Mouse (Mus musculus) lung, postnatal 0 days (tissue): ENCODE data around the gene Ccndbp1.

Source experiments
- CTCF ChIP-seq: IDR thresholded peaks from 2 replicates; pipeline ENCODE4 v1.5.1; 2016; ENCODE audit warnings: antibody characterized with exemption, mild to moderate bottlenecking
- EP300 ChIP-seq: IDR thresholded peaks from 2 replicates; pipeline ENCODE4 v1.6.1; 2016; ENCODE audit warnings: antibody characterized with exemption, mild to moderate bottlenecking, control low read depth

- no peak for TF ChIP-seq CTCF
- TF ChIP-seq EP300: no peak
Observed at GRCm38 (mm10) chr2:120970045-120970539, 38.1 kb upstream of the Ccndbp1 start.
